Mouse (Mus musculus) kidney, adult 2 months (tissue): ENCODE measurements around the gene Rpf1.

Source experiments
- CTCF ChIP-seq: fragments of 200-500 bp; conservative IDR thresholded peaks from 2 replicates; pipeline ENCODE4 v1.5.1; 2011; ENCODE audit warnings: low read depth, mild to moderate bottlenecking, control low read depth, low read length, moderate library complexity, mixed read lengths; ENCODE audit not compliant: insufficient read depth, insufficient read length
- POLR2A ChIP-seq: fragments of 200-500 bp; IDR thresholded peaks from one replicate; pipeline ENCODE4 v1.6.1; 2011; ENCODE audit warnings: low read depth, low read length, control low read depth

- no peak for TF ChIP-seq POLR2A
- TF ChIP-seq CTCF = no peak
Observed at GRCm38 (mm10) chr3:146569594-146569993, 48.4 kb upstream of the Rpf1 start.
